Mouse (Mus musculus): Measurements from ENCODE around the gene Rnf141. TPM values are rescaled to one million over a fixed set of nuclear protein-coding genes. Genes with fewer than 3 reads are reported as not detected.

The Rnf141 gene
- polyA plus RNA-seq, 1 experiment from 2014 or later, result 18.5 TPM

- H3K36me3 ChIP-seq, result peaks cover 23% of the 10 kb centered on the region
- 62% methylated on average over 4 of the region's 4 CpGs for WGBS
- H3K27me3 ChIP-seq, result no peaks in the 10 kb centered on the region
- H3K27ac ChIP-seq, result no peak overlapping the region
- H3K9me3 ChIP-seq, result no peaks in the 10 kb centered on the region
- no peak overlapping the region for H3K9ac ChIP-seq
- peaks cover 22% of the 10 kb centered on the region for H3K4me1 ChIP-seq
- no peak overlapping the region for H3K4me2 ChIP-seq (replicated peaks)
- H3K4me3 ChIP-seq, result no peak overlapping the region
- no peak for ATAC-seq (ENCODE audit: low FRiP score, low read depth)
Measured at GRCm38 (mm10) chr7:110823593-110823992, 20.7 kb downstream of the Rnf141 start.

GRCm38 (mm10) chr7:110823076-110823475 lies 21.2 kb downstream of the Rnf141 start:
- no peaks in the 10 kb centered on the region for H3K27me3 ChIP-seq
- H3K9me3 ChIP-seq, result no peaks in the 10 kb centered on the region
- H3K4me3 ChIP-seq, result no peak overlapping the region
- peaks cover 22% of the 10 kb centered on the region for H3K4me1 ChIP-seq
- no peak overlapping the region for H3K27ac ChIP-seq
- 76% methylated on average over 8 of the region's 8 CpGs for WGBS
- H3K9ac ChIP-seq, result no peak overlapping the region
- H3K36me3 ChIP-seq, result peaks cover 21% of the 10 kb centered on the region
- H3K4me2 ChIP-seq (replicated peaks), result no peak overlapping the region
- no peak for ATAC-seq (ENCODE audit: low FRiP score, low read depth)

GRCm38 (mm10) chr7:110822055-110822454 lies 22.2 kb downstream of the Rnf141 start:
- 23% methylated on average over 4 of the region's 4 CpGs for WGBS

GRCm38 (mm10) chr7:110821653-110822052 lies 22.6 kb downstream of the Rnf141 start:
- peak; percentile 82 for ATAC-seq (ENCODE audit: low FRiP score, low read depth)
- no peaks in the 10 kb centered on the region for H3K27me3 ChIP-seq
- peaks cover 17% of the 10 kb centered on the region for H3K36me3 ChIP-seq
- no peak overlapping the region; the same call in 1 of the 2 replicates for H3K4me2 ChIP-seq (replicated peaks)
- no peaks in the 10 kb centered on the region for H3K9me3 ChIP-seq
- no peak overlapping the region for H3K4me3 ChIP-seq
- H3K4me1 ChIP-seq, result peaks cover 22% of the 10 kb centered on the region
- H3K27ac ChIP-seq, result peak overlapping the region; percentile 39; the same call in 1 of the 2 replicates
- H3K9ac ChIP-seq, result no peak overlapping the region
- WGBS, result 49% methylated on average over 3 of the region's 3 CpGs

More at GRCm38 (mm10) chr7:110822055-110822454, 22.2 kb downstream of the Rnf141 start:
- Histone ChIP-seq H3K9me3 (no peaks in the 10 kb centered on the region), H3K36me3 (peaks cover 17% of the 10 kb centered on the region), H3K27me3 (no peaks in the 10 kb centered on the region), H3K27ac (peak overlapping the region; percentile 39; the same call in 1 of the 2 replicates), H3K9ac (no peak overlapping the region), H3K4me1 (peaks cover 22% of the 10 kb centered on the region), H3K4me2 (replicated peaks) (no peak overlapping the region), H3K4me3 (no peak overlapping the region)
- peak; percentile 64; the same call in 1 of the 2 replicates for ATAC-seq (ENCODE audit: low FRiP score, low read depth)

GRCm38 (mm10) chr7:110821068-110821467 lies 23.2 kb downstream of the Rnf141 start:
- H3K4me1 ChIP-seq, result peaks cover 22% of the 10 kb centered on the region
- WGBS, result 77% methylated on average over 5 of the region's 5 CpGs
- H3K4me3 ChIP-seq, result no peak overlapping the region
- H3K36me3 ChIP-seq, result peaks cover 17% of the 10 kb centered on the region
- H3K27me3 ChIP-seq, result no peaks in the 10 kb centered on the region
- peak overlapping the region; percentile 39; the same call in 1 of the 2 replicates for H3K27ac ChIP-seq
- ATAC-seq (ENCODE audit: low FRiP score, low read depth), result no peak
- H3K9ac ChIP-seq, result no peak overlapping the region
- H3K9me3 ChIP-seq, result no peaks in the 10 kb centered on the region
- no peak overlapping the region for H3K4me2 ChIP-seq (replicated peaks)

GRCm38 (mm10) chr7:110818787-110819350 lies 25.4 kb downstream of the Rnf141 start:
- no peak for ATAC-seq (ENCODE audit: low FRiP score, low read depth)
- Histone ChIP-seq H3K4me3 (no peak overlapping the region), H3K36me3 (peaks cover 10% of the 10 kb centered on the region), H3K27ac (no peak overlapping the region), H3K4me1 (peaks cover 22% of the 10 kb centered on the region), H3K9me3 (no peaks in the 10 kb centered on the region), H3K27me3 (no peaks in the 10 kb centered on the region), H3K4me2 (replicated peaks) (no peak overlapping the region), H3K9ac (no peak overlapping the region)
- WGBS, result 87% methylated on average over 11 of the region's 11 CpGs

GRCm38 (mm10) chr7:110818206-110818605 lies 26.1 kb downstream of the Rnf141 start:
- Histone ChIP-seq H3K9ac (no peak overlapping the region), H3K36me3 (peaks cover 4% of the 10 kb centered on the region; the same call in 1 of the 2 replicates), H3K27me3 (no peaks in the 10 kb centered on the region), H3K4me2 (replicated peaks) (no peak overlapping the region), H3K4me3 (no peak overlapping the region), H3K4me1 (peaks cover 20% of the 10 kb centered on the region), H3K9me3 (no peaks in the 10 kb centered on the region), H3K27ac (no peak overlapping the region)
- 79% methylated on average over 6 of the region's 6 CpGs for WGBS
- ATAC-seq (ENCODE audit: low FRiP score, low read depth), result no peak

GRCm38 (mm10) chr7:110816037-110816436 lies 28.2 kb downstream of the Rnf141 start:
- H3K27ac ChIP-seq, result 0 out of 2 replicates have a peak overlapping the region, but pooled peaks have one; percentile 28
- 45% methylated on average over 5 of the region's 5 CpGs for WGBS
- peak; percentile 73 for ATAC-seq (ENCODE audit: low FRiP score, low read depth)

GRCm38 (mm10) chr7:110813983-110814382 lies 30.3 kb downstream of the Rnf141 start:
- Histone ChIP-seq H3K4me1 (peaks cover 3% of the 10 kb centered on the region; the same call in 1 of the 2 replicates), H3K36me3 (peaks cover 6% of the 10 kb centered on the region; the same call in 1 of the 2 replicates), H3K4me2 (replicated peaks) (no peak overlapping the region), H3K27me3 (no peaks in the 10 kb centered on the region), H3K4me3 (no peak overlapping the region), H3K27ac (no peak overlapping the region), H3K9me3 (no peaks in the 10 kb centered on the region), H3K9ac (no peak overlapping the region)
- 92% methylated on average over 1 of the region's 1 CpGs for WGBS
- ATAC-seq (ENCODE audit: low FRiP score, low read depth), result no peak

More at GRCm38 (mm10) chr7:110816037-110816436, 28.2 kb downstream of the Rnf141 start:
- H3K27me3 ChIP-seq, result no peaks in the 10 kb centered on the region
- no peak overlapping the region for H3K4me3 ChIP-seq
- no peaks in the 10 kb centered on the region for H3K9me3 ChIP-seq
- no peak overlapping the region for H3K4me2 ChIP-seq (replicated peaks)
- peaks cover 1% of the 10 kb centered on the region; the same call in 1 of the 2 replicates for H3K4me1 ChIP-seq
- no peak overlapping the region for H3K9ac ChIP-seq
- H3K36me3 ChIP-seq, result peaks cover 6% of the 10 kb centered on the region; the same call in 1 of the 2 replicates

GRCm38 (mm10) chr7:110811529-110811928 lies 32.7 kb downstream of the Rnf141 start:
- Histone ChIP-seq H3K36me3 (peaks cover 6% of the 10 kb centered on the region; the same call in 1 of the 2 replicates), H3K9me3 (no peaks in the 10 kb centered on the region), H3K4me3 (no peak overlapping the region), H3K4me1 (peaks cover 4% of the 10 kb centered on the region; the same call in 1 of the 2 replicates), H3K9ac (no peak overlapping the region), H3K4me2 (replicated peaks) (no peak overlapping the region), H3K27ac (no peak overlapping the region), H3K27me3 (no peaks in the 10 kb centered on the region)
- WGBS, result 82% methylated on average over 5 of the region's 5 CpGs
- ATAC-seq (ENCODE audit: low FRiP score, low read depth), result no peak

- WGBS, result 68% methylated on average over 8 of the region's 8 CpGs
- Histone ChIP-seq H3K27ac (no peak overlapping the region), H3K27me3 (no peaks in the 10 kb centered on the region), H3K36me3 (peaks cover 6% of the 10 kb centered on the region; the same call in 1 of the 2 replicates), H3K4me3 (no peak overlapping the region), H3K9ac (no peak overlapping the region), H3K4me1 (peaks cover 4% of the 10 kb centered on the region; the same call in 1 of the 2 replicates), H3K4me2 (replicated peaks) (no peak overlapping the region), H3K9me3 (no peaks in the 10 kb centered on the region)
- no peak for ATAC-seq (ENCODE audit: low FRiP score, low read depth)
Measured at GRCm38 (mm10) chr7:110810995-110811394, 33.3 kb downstream of the Rnf141 start.

GRCm38 (mm10) chr7:110809585-110810557 lies 34.4 kb downstream of the Rnf141 start:
- Histone ChIP-seq H3K4me2 (replicated peaks) (no peak overlapping the region), H3K27me3 (no peaks in the 10 kb centered on the region), H3K27ac (no peak overlapping the region), H3K9ac (no peak overlapping the region), H3K4me1 (peaks cover 6% of the 10 kb centered on the region; the same call in 1 of the 2 replicates), H3K4me3 (no peak overlapping the region), H3K36me3 (peaks cover 6% of the 10 kb centered on the region; the same call in 1 of the 2 replicates), H3K9me3 (no peaks in the 10 kb centered on the region)
- no peak for ATAC-seq (ENCODE audit: low FRiP score, low read depth)
- 86% methylated on average over 18 of the region's 18 CpGs for WGBS

All from limb, embryonic 13.5 days (tissue).